Mouse (Mus musculus) lung, postnatal 14 days (tissue): ENCODE results near the gene Crip3.

Experiments
- DNase-seq: peaks from one replicate; pipeline ENCODE4 v3.0.0; 2021

The Crip3 gene

GRCm38 (mm10) chr17:46457791-46458190 lies 29.1 kb downstream of the Crip3 start:
- peak; percentile 57 for DNase-seq

GRCm38 (mm10) chr17:46458439-46458838 lies 29.7 kb downstream of the Crip3 start:
- no peak for DNase-seq

DNA sequence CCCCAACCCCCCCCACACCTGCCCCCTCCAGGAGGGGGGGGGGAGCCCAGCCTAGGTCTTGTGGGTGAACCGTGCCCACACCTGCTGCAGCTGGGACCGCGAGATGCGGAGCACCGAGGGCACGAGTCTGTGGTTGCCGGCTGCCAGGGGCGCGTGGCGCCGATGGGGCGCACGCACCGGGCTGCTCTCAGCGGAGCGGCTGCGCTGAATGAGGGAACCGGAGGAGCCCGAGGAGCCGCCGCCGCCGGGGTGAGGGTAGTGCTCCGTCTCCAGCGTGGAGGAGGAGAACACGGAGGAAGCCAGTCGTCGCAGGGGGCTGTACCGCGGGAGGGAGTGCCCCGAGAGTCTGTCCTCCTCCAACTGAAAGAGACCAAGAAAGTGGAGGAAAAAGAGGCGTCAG lies 31.9 kb downstream of the Crip3 start:
- no peak for DNase-seq

DNA sequence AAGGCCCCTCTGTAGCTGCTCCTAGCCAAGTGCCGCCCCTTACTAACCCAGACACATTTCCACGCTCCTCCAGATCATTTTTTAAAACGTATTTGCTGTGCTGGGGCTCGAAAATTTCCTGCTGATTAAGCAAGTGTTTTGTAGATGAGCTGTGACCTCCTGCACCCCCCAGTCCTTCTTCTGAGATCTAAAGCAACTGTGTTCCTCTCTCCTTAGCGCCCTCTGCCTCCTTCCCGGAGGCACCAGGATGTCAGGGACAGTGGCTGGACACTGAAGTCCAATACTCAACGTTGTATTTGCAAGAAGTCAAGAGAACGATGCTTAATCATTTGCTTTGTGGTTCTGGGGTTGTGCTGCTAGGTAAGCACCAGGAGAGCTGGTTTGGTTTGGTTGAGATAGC lies 32.6 kb downstream of the Crip3 start:
- DNase-seq, result no peak

DNA sequence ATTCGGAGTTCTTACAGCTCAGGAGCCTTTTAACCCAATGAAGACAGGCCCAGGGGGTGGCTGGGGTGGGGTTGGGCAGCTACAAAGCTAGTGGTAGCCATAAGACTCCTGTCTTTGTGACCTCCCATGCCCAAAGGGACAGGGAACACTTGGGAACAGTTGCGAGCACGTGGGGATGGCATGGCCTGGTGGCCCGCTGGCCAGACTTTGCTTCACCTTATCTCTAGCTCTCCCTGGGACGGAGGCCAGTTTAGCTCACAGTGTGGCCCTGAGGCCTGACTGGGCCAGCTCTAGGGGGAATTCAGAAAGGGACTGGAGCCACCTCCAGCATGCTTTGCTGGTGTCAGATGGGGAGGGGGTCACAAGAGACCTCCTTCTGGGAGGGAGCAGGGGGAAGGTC lies 33.5 kb downstream of the Crip3 start:
- DNase-seq, result no peak

GRCm38 (mm10) chr17:46467830-46468229 lies 39.1 kb downstream of the Crip3 start:
- no peak for DNase-seq

DNA sequence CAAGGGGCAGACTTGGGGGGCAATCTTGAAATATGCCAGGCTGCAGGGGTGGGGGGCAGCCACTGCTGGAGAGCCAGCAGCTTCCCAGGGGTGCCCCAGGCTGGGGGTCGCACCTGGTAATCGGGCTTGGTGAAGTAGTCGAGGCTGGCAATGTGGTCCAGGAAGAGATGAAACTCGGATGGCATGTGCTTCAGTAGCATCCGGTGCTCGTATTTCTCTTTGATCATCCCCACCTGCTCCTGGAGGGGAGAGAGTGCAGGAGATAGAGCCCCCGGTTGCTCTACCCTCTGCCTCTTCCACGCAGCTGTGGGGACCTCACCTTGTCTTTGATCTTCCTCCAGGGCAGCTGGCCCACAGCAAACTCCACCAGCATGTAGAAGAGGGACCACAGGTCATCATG lies 47.9 kb downstream of the Crip3 start:
- no peak for DNase-seq

- DNase-seq, result no peak
Measured at GRCm38 (mm10) chr17:46477286-46477685, 48.6 kb downstream of the Crip3 start.
